Mouse (Mus musculus) hindbrain, embryonic 12.5 days (tissue): ENCODE results near the gene Gm12394. TPM values are rescaled to one million over a fixed set of nuclear protein-coding genes. Genes with fewer than 3 reads are reported as not detected.
"Not testable (repeated sequence)": the region's sequence is repeated elsewhere in the genome, so short reads cannot be mapped to it uniquely, and the experiment has no call there.

Experiments
- ATAC-seq: fragments of 200-750 bp; cut with Nextera tagmentation; 2 replicates; pipeline ENCODE4 v1.8.0; 2017; ENCODE audit warnings: moderate TSS enrichment; ENCODE audit not compliant: low FRiP score
- H3K27ac ChIP-seq: fragments of 300-500 bp; sonication (generic); 2 replicates; pipeline ENCODE4 v1.5.1; 2016; ENCODE audit warnings: mild to moderate bottlenecking
- H3K27me3 ChIP-seq: fragments of 300-500 bp; sonication (generic); 2 replicates; pipeline ENCODE4 v1.6.1; 2016; ENCODE audit warnings: mild to moderate bottlenecking
- H3K36me3 ChIP-seq: fragments of 300-500 bp; sonication (generic); 2 replicates; pipeline ENCODE4 v1.6.1; 2016; ENCODE audit warnings: mild to moderate bottlenecking
- H3K4me1 ChIP-seq: fragments of 300-500 bp; sonication (generic); 2 replicates; pipeline ENCODE4 v1.6.1; 2016
- H3K4me2 ChIP-seq: fragments of 300-500 bp; sonication (generic); replicated peaks from 2 replicates; pipeline ENCODE4 v1.6.1; 2016; ENCODE audit warnings: mild to moderate bottlenecking
- H3K4me3 ChIP-seq: fragments of 300-500 bp; sonication (generic); 2 replicates; pipeline ENCODE4 v1.5.1; 2016; ENCODE audit warnings: mild to moderate bottlenecking
- H3K9ac ChIP-seq: fragments of 300-500 bp; sonication (generic); 2 replicates; pipeline ENCODE4 v1.6.1; 2016; ENCODE audit warnings: mild to moderate bottlenecking, moderate library complexity
- H3K9me3 ChIP-seq: fragments of 300-500 bp; sonication (generic); replicated peaks from 2 replicates; pipeline ENCODE4 v1.6.1; 2016; ENCODE audit warnings: mild to moderate bottlenecking
- WGBS: fragments of 180-500 bp; shearing (Covaris S2); methylation state at CpG from one replicate; pipeline ENCODE4 v1.1.7; 2016; 5-methylcytosine and 5-hydroxymethylcytosine counted together
- polyA plus RNA-seq: library from polyadenylated mRNA; unstranded; fragments of >200 nt; fragmentation: Nextera tagmentation; extraction: Ambion mirVana; gene quantifications from 2 replicates; pipeline ENCODE4 v1.2.1, GENCODE M21; 2016

The Gm12394 gene
- polyA plus RNA-seq, 1 experiment from 2014 or later = 0.48 TPM

DNA sequence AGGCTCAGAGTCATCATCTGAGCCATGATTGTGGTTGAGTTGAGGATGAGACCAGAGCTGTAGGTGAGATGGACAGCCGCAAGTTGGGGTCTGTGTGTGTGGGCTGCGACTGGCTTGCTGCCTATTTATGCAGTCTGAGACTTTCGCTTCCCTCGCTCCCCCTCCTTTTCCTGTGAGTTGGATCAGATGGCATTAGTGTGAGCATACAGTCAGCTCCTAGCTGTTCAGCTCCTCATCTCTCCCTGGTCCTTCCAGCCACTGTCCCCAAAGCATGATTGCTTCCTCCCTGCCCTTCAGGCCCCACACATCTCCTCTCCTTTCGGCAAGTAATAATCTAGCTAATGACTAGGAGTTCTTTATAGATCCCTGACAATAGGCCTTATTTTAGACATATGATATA, 82.7 kb downstream of the Gm12394 start, which contains the start of gene Ccl21a:
Gene Ccl21a, minus strand, starts transcription at position 101 of the 400 bp plus-strand sequence.
- H3K27me3 ChIP-seq, H3K4me1 ChIP-seq, ATAC-seq, H3K36me3 ChIP-seq, H3K27ac ChIP-seq, H3K4me2 ChIP-seq, H3K9me3 ChIP-seq, H3K9ac ChIP-seq, H3K4me3 ChIP-seq: not testable (repeated sequence)
- no CpG with 5 or more reads among the region's 5 CpGs for WGBS

DNA sequence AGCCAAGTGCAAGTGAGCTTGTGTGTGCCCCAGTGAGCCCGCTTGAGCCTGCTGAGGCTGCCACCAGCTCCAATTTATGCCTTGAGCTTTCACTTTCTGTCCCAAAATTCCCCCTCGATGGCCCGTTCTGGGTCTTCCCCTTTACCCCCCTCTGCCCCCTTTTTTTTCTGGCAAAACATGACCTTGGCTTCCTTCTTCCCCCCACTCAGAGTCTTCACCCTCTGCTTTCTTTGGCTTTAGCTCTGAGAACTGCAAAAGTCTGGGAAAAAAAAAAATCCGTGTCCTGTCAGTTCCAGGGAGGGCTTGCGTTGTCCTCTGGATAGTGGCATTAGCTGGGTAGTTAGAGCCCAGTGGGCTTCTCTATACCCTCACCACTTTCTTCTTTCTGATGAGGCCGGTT, 100.1 kb downstream of the Gm12394 start, which contains the start of gene Ccl19:
Gene Ccl19, minus strand, starts transcription at position 101 of the 400 bp plus-strand sequence.
- not testable (repeated sequence) for H3K36me3 ChIP-seq, H3K27me3 ChIP-seq, H3K4me3 ChIP-seq, H3K9ac ChIP-seq, H3K9me3 ChIP-seq, H3K4me1 ChIP-seq, H3K4me2 ChIP-seq, ATAC-seq, H3K27ac ChIP-seq
- no CpG with 5 or more reads among the region's 6 CpGs for WGBS

DNA sequence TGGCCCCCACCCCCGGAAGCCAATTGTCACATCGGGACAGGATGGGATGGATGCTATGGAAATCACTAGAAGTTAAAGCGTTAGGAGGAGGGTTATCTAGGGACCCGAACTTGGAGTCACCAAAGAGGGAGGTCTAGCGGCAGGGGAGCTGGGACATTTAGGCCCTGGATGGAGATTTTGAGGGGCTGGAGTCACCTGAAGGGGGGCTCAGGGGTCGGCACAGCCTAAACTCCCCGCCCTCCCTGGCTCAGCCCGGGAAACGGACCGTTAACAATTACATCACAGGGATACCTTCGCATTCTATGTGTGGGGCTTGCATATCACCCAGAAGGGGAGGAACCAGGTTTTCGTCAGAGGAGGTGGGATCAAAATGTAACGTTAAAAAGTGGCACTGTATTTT, 121.3 kb downstream of the Gm12394 start, which contains the start of gene 4930578G10Rik:
Gene 4930578G10Rik, plus strand, starts transcription at position 301 of the 400 bp plus-strand sequence.
- H3K9me3 ChIP-seq, ATAC-seq, H3K4me1 ChIP-seq, H3K9ac ChIP-seq, H3K4me2 ChIP-seq, H3K4me3 ChIP-seq, H3K36me3 ChIP-seq, H3K27ac ChIP-seq, H3K27me3 ChIP-seq: not testable (repeated sequence)
- WGBS = no CpG with 5 or more reads among the region's 13 CpGs

Other genes with a start within 250 kb of the Gm12394 start
- not detected in 2 replicates for gene Gm10591, start 244.6 kb downstream of the Gm12394 start, polyA plus RNA-seq
- not detected in 2 replicates for gene Gm2564, start 227.1 kb downstream of the Gm12394 start, polyA plus RNA-seq
- not detected in 2 replicates for gene Ccl27b, start 201.5 kb downstream of the Gm12394 start, polyA plus RNA-seq
- gene Il11ra2, start 194.9 kb downstream of the Gm12394 start, polyA plus RNA-seq = not detected in 2 replicates
- gene 4930578G10Rik, start 121.2 kb downstream of the Gm12394 start, polyA plus RNA-seq = 0.73 and 1.1 TPM in 2 replicates
- not detected in 2 replicates for gene Ccl19, start 100.2 kb downstream of the Gm12394 start, polyA plus RNA-seq
- gene Ccl21a, start 82.8 kb downstream of the Gm12394 start, polyA plus RNA-seq = 4.1 and 5.5 TPM in 2 replicates
- gene Fam205a1, start 2.9 kb downstream of the Gm12394 start, polyA plus RNA-seq = 0.05 and 0.21 TPM in 2 replicates
- gene Fam205c, start 17.5 kb upstream of the Gm12394 start, polyA plus RNA-seq = 1.9 and 2.4 TPM in 2 replicates
- 7.9 TPM in 2 replicates for gene Phf24, start 59.9 kb upstream of the Gm12394 start, polyA plus RNA-seq
- gene Dnajb5, start 93.0 kb upstream of the Gm12394 start, polyA plus RNA-seq = 32.4 and 37.4 TPM in 2 replicates
- 0.61 and 1.2 TPM in 2 replicates for gene 1700022I11Rik, start 112.8 kb upstream of the Gm12394 start, polyA plus RNA-seq
- gene Vcp, start 143.7 kb upstream of the Gm12394 start, polyA plus RNA-seq = 626 and 637 TPM in 2 replicates
- gene Fancg, start 153.7 kb upstream of the Gm12394 start, polyA plus RNA-seq = 20.5 and 21.6 TPM in 2 replicates
- 25.2 and 28.9 TPM in 2 replicates for gene Pigo, start 169.0 kb upstream of the Gm12394 start, polyA plus RNA-seq
- gene Stoml2, start 174.9 kb upstream of the Gm12394 start, polyA plus RNA-seq = 243 and 249 TPM in 2 replicates
- gene Fam214b, start 189.4 kb upstream of the Gm12394 start, polyA plus RNA-seq = 36.2 and 36.6 TPM in 2 replicates
- 27.8 and 29.4 TPM in 2 replicates for gene Unc13b, start 202.2 kb upstream of the Gm12394 start, polyA plus RNA-seq